Mouse (Mus musculus) limb, embryonic 12.5 days (tissue): ENCODE data around the gene Impg1. TPM values are rescaled to one million over a fixed set of nuclear protein-coding genes. Genes with fewer than 3 reads are reported as not detected.

Source experiments
- ATAC-seq: fragments of 200-750 bp; cut with Nextera tagmentation; 2 replicates; pipeline ENCODE4 v1.8.0; 2017; ENCODE audit warnings: low read depth, moderate TSS enrichment; ENCODE audit not compliant: insufficient number of reproducible peaks, insufficient read depth, low FRiP score, low TSS enrichment
- H3K27ac ChIP-seq: fragments of 300-500 bp; sonication (generic); 2 replicates; pipeline ENCODE4 v1.5.1; 2016; ENCODE audit warnings: mild to moderate bottlenecking, moderate library complexity
- H3K27me3 ChIP-seq: fragments of 300-500 bp; sonication (generic); 2 replicates; pipeline ENCODE4 v1.6.1; 2016; ENCODE audit warnings: mild to moderate bottlenecking, moderate library complexity
- H3K36me3 ChIP-seq: fragments of 300-500 bp; sonication (generic); 2 replicates; pipeline ENCODE4 v1.6.1; 2016; ENCODE audit warnings: mild to moderate bottlenecking, moderate library complexity
- H3K4me1 ChIP-seq: fragments of 300-500 bp; sonication (generic); replicated peaks from 2 replicates; pipeline ENCODE4 v1.6.1; 2016
- H3K4me2 ChIP-seq: fragments of 300-500 bp; sonication (generic); 2 replicates; pipeline ENCODE4 v1.6.1; 2016; ENCODE audit warnings: mild to moderate bottlenecking, moderate library complexity
- H3K4me3 ChIP-seq: fragments of 300-500 bp; sonication (generic); replicated peaks from 2 replicates; pipeline ENCODE4 v1.5.1; 2016; ENCODE audit warnings: mild to moderate bottlenecking
- H3K9ac ChIP-seq: fragments of 300-500 bp; sonication (generic); replicated peaks from 2 replicates; pipeline ENCODE4 v1.6.1; 2016; ENCODE audit warnings: mild to moderate bottlenecking, moderate library complexity
- H3K9me3 ChIP-seq: fragments of 300-500 bp; sonication (generic); 2 replicates; pipeline ENCODE4 v1.6.1; 2016; ENCODE audit warnings: mild to moderate bottlenecking, moderate library complexity
- WGBS: fragments of 180-500 bp; shearing (Covaris S2); methylation state at CpG from one replicate; pipeline ENCODE4 v1.1.7; 2016; 5-methylcytosine and 5-hydroxymethylcytosine counted together
- polyA plus RNA-seq: library from polyadenylated mRNA; unstranded; fragments of >200 nt; fragmentation: Nextera tagmentation; extraction: Ambion mirVana; gene quantifications from 2 replicates; pipeline ENCODE4 v1.2.1, GENCODE M21; 2016

The Impg1 gene
- polyA plus RNA-seq, 1 experiment from 2014 or later, result not detected

DNA sequence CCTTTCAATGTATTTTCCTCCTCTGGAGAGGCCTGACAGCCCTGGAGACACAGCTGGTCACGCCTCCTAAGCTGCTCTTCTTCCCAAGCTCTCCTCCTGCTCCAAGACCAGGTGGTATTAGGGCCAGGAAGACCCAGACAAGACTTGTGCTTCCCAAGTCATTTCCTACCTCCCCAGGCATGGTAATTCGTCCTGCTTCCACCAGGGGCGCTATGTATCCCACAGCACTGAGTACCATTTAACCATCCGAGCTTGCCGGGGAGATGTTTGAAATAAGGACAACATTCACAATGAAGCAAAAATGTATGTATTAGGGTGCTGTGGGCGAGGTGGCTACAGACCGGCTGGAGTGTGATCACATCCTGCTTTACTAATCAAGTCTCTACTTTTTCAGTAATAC lies 79.3 kb downstream of the Impg1 start:
- H3K27ac ChIP-seq, result no peak overlapping the region
- H3K36me3 ChIP-seq, result no peaks in the 10 kb centered on the region
- H3K9ac ChIP-seq, result no peak overlapping the region
- H3K4me3 ChIP-seq, result no peak overlapping the region
- no peaks in the 10 kb centered on the region for H3K9me3 ChIP-seq
- no peaks in the 10 kb centered on the region for H3K27me3 ChIP-seq
- 0 out of 2 replicates have a peak, but pooled peaks cover 3% of the 10 kb centered on the region for H3K4me1 ChIP-seq
- 40% methylated on average over 7 of the region's 7 CpGs for WGBS
- ATAC-seq, result no peak
- no peak overlapping the region for H3K4me2 ChIP-seq

- WGBS, result 78% methylated on average over 4 of the region's 4 CpGs
- no peaks in the 10 kb centered on the region for H3K4me1 ChIP-seq
- no peak for ATAC-seq
Observed at GRCm38 (mm10) chr9:80382711-80383110, 82.6 kb downstream of the Impg1 start.

DNA sequence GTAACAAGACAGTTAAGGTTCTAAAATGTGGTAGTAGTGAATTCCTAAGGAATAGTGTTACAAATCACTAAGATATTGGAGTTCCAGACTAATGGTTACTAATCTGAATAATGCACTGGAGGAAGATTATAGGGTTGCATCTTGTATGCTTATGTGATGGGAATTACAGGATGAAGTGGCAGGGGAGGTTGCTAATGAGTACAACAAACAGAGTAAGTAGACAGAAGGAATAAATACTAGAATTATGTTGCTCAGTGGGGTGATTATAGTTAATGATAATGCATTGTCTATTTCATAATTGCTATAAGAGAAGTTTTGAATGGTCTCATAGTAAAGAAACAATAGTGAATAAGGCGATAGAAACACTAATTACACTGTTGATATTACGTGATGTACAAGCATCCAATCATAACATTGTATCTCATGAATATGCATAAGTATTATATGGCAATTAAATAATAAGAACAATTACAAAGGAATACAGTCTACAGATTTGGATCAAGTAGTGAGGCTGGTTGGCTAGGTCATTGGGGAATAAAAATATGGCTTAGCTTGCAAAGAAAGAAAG lies 85.1 kb downstream of the Impg1 start:
- H3K9ac ChIP-seq, result no peak overlapping the region
- 97% methylated on average over 2 of the region's 2 CpGs for WGBS
- no peaks in the 10 kb centered on the region for H3K27me3 ChIP-seq
- H3K4me1 ChIP-seq, result no peaks in the 10 kb centered on the region
- H3K9me3 ChIP-seq, result no peaks in the 10 kb centered on the region
- H3K27ac ChIP-seq, result no peak overlapping the region
- no peak for ATAC-seq
- H3K36me3 ChIP-seq, result no peaks in the 10 kb centered on the region
- no peak overlapping the region for H3K4me3 ChIP-seq
- no peak overlapping the region for H3K4me2 ChIP-seq

More at GRCm38 (mm10) chr9:80382711-80383110, 82.6 kb downstream of the Impg1 start:
- H3K4me3 ChIP-seq, result no peak overlapping the region
- no peak overlapping the region for H3K27ac ChIP-seq
- no peak overlapping the region for H3K9ac ChIP-seq
- no peak overlapping the region for H3K4me2 ChIP-seq
- no peaks in the 10 kb centered on the region for H3K9me3 ChIP-seq
- H3K36me3 ChIP-seq, result no peaks in the 10 kb centered on the region
- H3K27me3 ChIP-seq, result no peaks in the 10 kb centered on the region

- H3K27ac ChIP-seq, result no peak overlapping the region
- 67% methylated on average over 1 of the region's 1 CpGs for WGBS
- no peaks in the 10 kb centered on the region for H3K9me3 ChIP-seq
- no peaks in the 10 kb centered on the region for H3K36me3 ChIP-seq
- no peak for ATAC-seq
- no peak overlapping the region for H3K4me2 ChIP-seq
- no peaks in the 10 kb centered on the region for H3K4me1 ChIP-seq
- H3K4me3 ChIP-seq, result no peak overlapping the region
- H3K9ac ChIP-seq, result no peak overlapping the region
- no peaks in the 10 kb centered on the region for H3K27me3 ChIP-seq
Observed at GRCm38 (mm10) chr9:80374100-80374499, 91.2 kb downstream of the Impg1 start.

GRCm38 (mm10) chr9:80373304-80373739 lies 92.0 kb downstream of the Impg1 start:
- H3K4me2 ChIP-seq, result no peak overlapping the region
- H3K27me3 ChIP-seq, result no peaks in the 10 kb centered on the region
- H3K27ac ChIP-seq, result no peak overlapping the region
- H3K36me3 ChIP-seq, result no peaks in the 10 kb centered on the region
- WGBS, result 86% methylated on average over 5 of the region's 5 CpGs
- no peak overlapping the region for H3K9ac ChIP-seq
- no peak for ATAC-seq
- no peak overlapping the region for H3K4me3 ChIP-seq
- H3K4me1 ChIP-seq, result no peaks in the 10 kb centered on the region
- no peaks in the 10 kb centered on the region for H3K9me3 ChIP-seq

DNA sequence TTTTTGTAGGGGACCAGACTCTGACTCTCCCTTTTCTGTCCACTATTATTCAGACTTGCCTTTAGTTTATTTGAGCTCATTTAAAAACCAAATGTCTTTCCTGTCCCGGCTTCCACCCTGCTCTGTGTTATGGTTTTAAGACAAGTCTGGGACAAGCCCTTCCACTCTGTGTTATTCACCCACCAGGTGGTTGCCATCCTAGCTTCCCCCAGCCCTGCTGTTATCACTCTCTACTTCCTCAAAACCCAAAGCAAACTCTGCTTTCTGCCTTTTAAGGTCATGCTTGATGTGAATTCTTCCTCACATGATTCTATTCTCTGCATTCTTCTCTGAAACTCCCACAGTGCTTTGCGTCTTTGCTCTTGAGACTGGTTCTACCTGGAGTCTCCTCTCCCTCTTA lies 96.6 kb downstream of the Impg1 start:
- no peak overlapping the region for H3K27ac ChIP-seq
- no peak for ATAC-seq
- no peak overlapping the region for H3K4me3 ChIP-seq
- no peaks in the 10 kb centered on the region for H3K9me3 ChIP-seq
- no peak overlapping the region for H3K9ac ChIP-seq
- no peaks in the 10 kb centered on the region for H3K4me1 ChIP-seq
- H3K4me2 ChIP-seq, result no peak overlapping the region
- no peaks in the 10 kb centered on the region for H3K36me3 ChIP-seq
- H3K27me3 ChIP-seq, result no peaks in the 10 kb centered on the region
- WGBS, result 95% methylated on average over 2 of the region's 2 CpGs

GRCm38 (mm10) chr9:80367520-80368204 lies 97.6 kb downstream of the Impg1 start:
- H3K4me3 ChIP-seq, result no peak overlapping the region
- no peak overlapping the region for H3K4me2 ChIP-seq
- no peak for ATAC-seq
- 77% methylated on average over 2 of the region's 2 CpGs for WGBS
- no peak overlapping the region for H3K9ac ChIP-seq
- H3K27me3 ChIP-seq, result no peaks in the 10 kb centered on the region
- no peaks in the 10 kb centered on the region for H3K36me3 ChIP-seq
- no peak overlapping the region for H3K27ac ChIP-seq
- H3K4me1 ChIP-seq, result no peaks in the 10 kb centered on the region
- no peaks in the 10 kb centered on the region for H3K9me3 ChIP-seq

DNA sequence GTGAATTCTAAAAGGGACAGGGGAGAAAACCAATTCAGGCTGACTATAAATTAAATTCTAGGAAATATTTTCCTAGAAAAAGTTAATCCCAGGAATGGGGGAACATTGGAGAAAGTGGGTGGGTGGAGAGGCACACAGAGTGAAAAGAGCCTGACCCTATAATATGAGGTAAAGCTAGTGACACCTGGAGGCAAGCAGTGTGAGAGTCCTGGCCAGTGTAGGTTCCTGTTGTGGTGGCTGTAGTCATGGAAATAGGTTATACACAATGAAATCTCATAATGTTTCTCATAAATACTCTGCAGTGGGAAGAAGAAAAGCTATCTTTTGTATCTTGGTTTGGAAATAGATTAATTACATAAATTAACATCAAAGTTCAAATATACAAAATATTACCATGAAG lies 105.2 kb downstream of the Impg1 start:
- no peak overlapping the region for H3K9ac ChIP-seq
- H3K36me3 ChIP-seq, result no peaks in the 10 kb centered on the region
- ATAC-seq, result no peak
- H3K4me2 ChIP-seq, result no peak overlapping the region
- H3K4me3 ChIP-seq, result no peak overlapping the region
- no peaks in the 10 kb centered on the region for H3K27me3 ChIP-seq
- H3K9me3 ChIP-seq, result no peaks in the 10 kb centered on the region
- no peaks in the 10 kb centered on the region for H3K4me1 ChIP-seq
- H3K27ac ChIP-seq, result no peak overlapping the region

GRCm38 (mm10) chr9:80351678-80352331 lies 113.5 kb downstream of the Impg1 start:
- WGBS, result 34% methylated on average over 20 of the region's 20 CpGs
- H3K27ac ChIP-seq, result no peak overlapping the region
- peak overlapping the region; percentile 45 for H3K4me2 ChIP-seq
- ATAC-seq, result no peak
- H3K4me1 ChIP-seq, result 0 out of 2 replicates have a peak, but pooled peaks cover 3% of the 10 kb centered on the region
- H3K9ac ChIP-seq, result no peak overlapping the region
- no peaks in the 10 kb centered on the region; the same call in 1 of the 2 replicates for H3K27me3 ChIP-seq
- H3K4me3 ChIP-seq, result no peak overlapping the region
- no peaks in the 10 kb centered on the region for H3K9me3 ChIP-seq
- H3K36me3 ChIP-seq, result no peaks in the 10 kb centered on the region

DNA sequence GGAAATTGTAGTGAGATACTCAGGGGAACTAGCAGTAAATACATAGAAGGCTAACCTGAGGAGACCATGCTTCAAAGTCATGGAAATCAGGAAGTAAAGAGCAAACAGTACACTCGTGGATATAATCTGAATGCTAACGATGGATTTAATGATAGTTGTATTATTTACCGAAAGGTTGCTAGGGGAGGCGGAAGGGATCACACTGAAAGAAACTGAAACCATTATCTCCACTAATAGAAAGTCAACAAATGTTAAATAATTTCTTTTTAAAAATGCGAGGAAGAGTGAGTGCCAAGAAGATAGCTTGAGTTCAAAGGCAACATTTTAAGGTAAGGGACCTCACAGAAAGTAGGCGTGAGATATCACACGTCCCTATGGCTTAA lies 114.0 kb downstream of the Impg1 start:
- H3K27me3 ChIP-seq, result no peaks in the 10 kb centered on the region; the same call in 1 of the 2 replicates
- H3K9ac ChIP-seq, result no peak overlapping the region
- H3K36me3 ChIP-seq, result no peaks in the 10 kb centered on the region
- H3K27ac ChIP-seq, result no peak overlapping the region
- no peak for ATAC-seq
- peak overlapping the region; percentile 45 for H3K4me2 ChIP-seq
- H3K9me3 ChIP-seq, result no peaks in the 10 kb centered on the region
- 64% methylated on average over 7 of the region's 7 CpGs for WGBS
- H3K4me3 ChIP-seq, result no peak overlapping the region
- H3K4me1 ChIP-seq, result 0 out of 2 replicates have a peak, but pooled peaks cover 3% of the 10 kb centered on the region

GRCm38 (mm10) chr9:80344451-80345000 lies 120.8 kb downstream of the Impg1 start:
- no peaks in the 10 kb centered on the region for H3K4me1 ChIP-seq
- H3K9me3 ChIP-seq, result no peaks in the 10 kb centered on the region
- no peaks in the 10 kb centered on the region for H3K36me3 ChIP-seq
- H3K27ac ChIP-seq, result no peak overlapping the region
- no peak overlapping the region for H3K4me3 ChIP-seq
- WGBS, result 87% methylated on average over 6 of the region's 6 CpGs
- H3K9ac ChIP-seq, result no peak overlapping the region
- no peak overlapping the region for H3K4me2 ChIP-seq
- H3K27me3 ChIP-seq, result no peaks in the 10 kb centered on the region
- no peak for ATAC-seq
